10 mouse cellular contexts compared by ENCODE assay signal in the genomic region with DNA sequence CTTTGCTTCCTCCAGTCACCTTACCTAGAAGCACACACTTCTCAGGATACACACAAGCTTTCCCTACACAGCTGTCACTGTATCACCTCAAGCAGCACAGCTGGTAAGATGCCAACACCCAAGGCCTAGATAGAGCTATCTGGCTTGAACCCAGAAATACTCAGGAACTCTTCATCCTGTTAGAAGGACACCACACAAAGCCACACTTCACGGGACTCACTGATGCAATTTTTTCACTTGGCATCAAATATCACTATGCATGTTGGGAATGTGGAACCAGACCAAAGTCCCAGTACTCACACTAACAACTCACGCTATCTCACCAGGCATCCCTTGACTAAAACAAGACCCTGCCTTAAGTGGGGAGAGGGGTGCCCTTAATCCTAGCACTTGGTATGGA. TPM values are rescaled to one million over a fixed set of nuclear protein-coding genes. Genes with fewer than 3 reads are reported as not detected.
DNase-seq lines count a peak whose midpoint lies in the region; ATAC-seq and TF ChIP-seq lines count a peak whose summit lies in the region.
"Had no signal": no experiment of that assay in that cellular context is flagged by ENCODE, and none has a peak within 500 bp of the region (broad histone marks: within the 10 kb centered on the region; RNA-seq: fewer than 3 reads in every experiment).

No protein-coding gene starts in this region.

- 85% methylated on average over 2 of the region's 2 CpGs for WGBS in forebrain, embryonic 10.5 days
- WGBS in forebrain, embryonic 11.5 days: 83% methylated on average over 2 of the region's 2 CpGs
- WGBS in lung, embryonic 16.5 days: 53% methylated on average over 2 of the region's 2 CpGs
- WGBS in intestine, postnatal 0 days: 53% methylated on average over 2 of the region's 2 CpGs
- WGBS in stomach, embryonic 14.5 days: 77% methylated on average over 2 of the region's 2 CpGs

- peak overlapping the region; percentile 90; the same call in 1 of the 2 replicates for H3K4me3 ChIP-seq in forebrain, embryonic 10.5 days
- H3K4me3 ChIP-seq in forebrain, embryonic 11.5 days (ENCODE audit: low read depth, low read length): no peak overlapping the region
- H3K4me3 ChIP-seq in lung, embryonic 16.5 days (ENCODE audit: low read length): no peak overlapping the region
- H3K4me3 ChIP-seq in intestine, postnatal 0 days (ENCODE audit: low read depth, low read length): no peak overlapping the region
- H3K4me3 ChIP-seq in stomach, embryonic 14.5 days (ENCODE audit: low read depth, low read length): no peak overlapping the region

- no peaks in the 10 kb centered on the region for H3K27me3 ChIP-seq in forebrain, embryonic 10.5 days (ENCODE audit: poor library complexity, severe bottlenecking)
- no peaks in the 10 kb centered on the region for H3K27me3 ChIP-seq in forebrain, embryonic 11.5 days (ENCODE audit: control insufficient read depth, insufficient read depth, low read length)
- H3K27me3 ChIP-seq in lung, embryonic 16.5 days (ENCODE audit: control insufficient read depth, insufficient read depth, low read depth, low read length): no peaks in the 10 kb centered on the region
- H3K27me3 ChIP-seq in intestine, postnatal 0 days (replicated peaks; ENCODE audit: control insufficient read depth, insufficient read depth, low read length): no peaks in the 10 kb centered on the region
- H3K27me3 ChIP-seq in stomach, embryonic 14.5 days (ENCODE audit: control insufficient read depth, insufficient read depth, low read length): no peaks in the 10 kb centered on the region
- H3K27me3 ChIP-seq: CH12.LX had no signal

- no peak overlapping the region for H3K9ac ChIP-seq in forebrain, embryonic 11.5 days (ENCODE audit: low read length)
- no peak overlapping the region for H3K9ac ChIP-seq in lung, embryonic 16.5 days (ENCODE audit: low read length)
- H3K9ac ChIP-seq in intestine, postnatal 0 days (ENCODE audit: low read depth, low read length): no peak overlapping the region
- no peak overlapping the region for H3K9ac ChIP-seq in stomach, embryonic 14.5 days (replicated peaks; ENCODE audit: low read depth, low read length)

- peaks cover 38% of the 10 kb centered on the region for H3K4me1 ChIP-seq in forebrain, embryonic 10.5 days
- H3K4me1 ChIP-seq in forebrain, embryonic 11.5 days (replicated peaks; ENCODE audit: control insufficient read depth, insufficient read depth, low read length): peaks cover 14% of the 10 kb centered on the region
- peaks cover 24% of the 10 kb centered on the region for H3K4me1 ChIP-seq in lung, embryonic 16.5 days (replicated peaks; ENCODE audit: control insufficient read depth, insufficient read depth, low read length)
- H3K4me1 ChIP-seq in intestine, postnatal 0 days (replicated peaks; ENCODE audit: control insufficient read depth, insufficient read depth, low read length): 0 out of 2 replicates have a peak, but pooled peaks cover 7% of the 10 kb centered on the region
- H3K4me1 ChIP-seq in stomach, embryonic 14.5 days (ENCODE audit: control insufficient read depth, insufficient read depth, low read length): peaks cover 24% of the 10 kb centered on the region

- no peak for DNase-seq in forebrain, embryonic 10.5 days (ENCODE audit: extremely low spot score, low spot score)
- DNase-seq in forebrain, embryonic 11.5 days (ENCODE audit: low spot score): no peak
- DNase-seq in lung, postnatal 36 days: no peak
- DNase-seq in left cerebral cortex, postnatal 14 days (ENCODE audit: low spot score in 2 of 2): no peak
- no peak for DNase-seq in urinary bladder, postnatal 14 days (ENCODE audit: low spot score)

- no peak overlapping the region for H3K4me2 ChIP-seq in forebrain, embryonic 11.5 days (ENCODE audit: low read depth, low read length, severe bottlenecking)
- peak overlapping the region; percentile 93 for H3K4me2 ChIP-seq in lung, embryonic 16.5 days (ENCODE audit: low read depth, low read length)
- H3K4me2 ChIP-seq in intestine, postnatal 0 days (replicated peaks; ENCODE audit: low read depth): peak overlapping the region; percentile 96
- peak overlapping the region; percentile 84; the same call in 1 of the 2 replicates for H3K4me2 ChIP-seq in stomach, embryonic 14.5 days (replicated peaks; ENCODE audit: low read depth, low read length)

- no peak for ATAC-seq in forebrain, embryonic 11.5 days (replicated peaks; ENCODE audit: low FRiP score)
- no peak for ATAC-seq in lung, embryonic 16.5 days (ENCODE audit: low read depth)
- no peak for ATAC-seq in intestine, postnatal 0 days
- no peak for ATAC-seq in stomach, embryonic 14.5 days (ENCODE audit: insufficient number of reproducible peaks, insufficient read depth, low FRiP score, low read depth)

- no peak for TF ChIP-seq CTCF in intestine, postnatal 0 days (IDR thresholded peaks at IDR 0.05; ENCODE audit: low read depth)

- intact Hi-C loops in left cerebral cortex, postnatal 14 days (cut with DNase I): loop anchor here (10.0 kb wide), 1 partner anchor 405 kb away; no protein-coding TSS in a partner anchor

- peaks cover 49% of the 10 kb centered on the region for H3K36me3 ChIP-seq in forebrain, embryonic 10.5 days (replicated peaks)
- peaks cover 4% of the 10 kb centered on the region; the same call in 1 of the 2 replicates for H3K36me3 ChIP-seq in forebrain, embryonic 11.5 days (ENCODE audit: control insufficient read depth, insufficient read depth, low read length)
- peaks cover 19% of the 10 kb centered on the region for H3K36me3 ChIP-seq in lung, embryonic 16.5 days (ENCODE audit: control insufficient read depth, insufficient read depth, low read length)
- H3K36me3 ChIP-seq in intestine, postnatal 0 days (ENCODE audit: control insufficient read depth, insufficient read depth): peaks cover 29% of the 10 kb centered on the region
- peaks cover 22% of the 10 kb centered on the region for H3K36me3 ChIP-seq in stomach, embryonic 14.5 days (ENCODE audit: control insufficient read depth, insufficient read depth, low read length)

- H3K27ac ChIP-seq in forebrain, embryonic 10.5 days: no peak overlapping the region
- no peak overlapping the region for H3K27ac ChIP-seq in forebrain, embryonic 11.5 days (ENCODE audit: low read depth, low read length)
- no peak overlapping the region for H3K27ac ChIP-seq in lung, embryonic 16.5 days (ENCODE audit: low read length)
- H3K27ac ChIP-seq in intestine, postnatal 0 days (ENCODE audit: low read depth, low read length): no peak overlapping the region
- no peak overlapping the region for H3K27ac ChIP-seq in stomach, embryonic 14.5 days (ENCODE audit: low read length)

- no peaks in the 10 kb centered on the region for H3K9me3 ChIP-seq in forebrain, embryonic 10.5 days
- no peaks in the 10 kb centered on the region for H3K9me3 ChIP-seq in forebrain, embryonic 11.5 days (ENCODE audit: control insufficient read depth, low read length)
- no peaks in the 10 kb centered on the region for H3K9me3 ChIP-seq in lung, embryonic 16.5 days (ENCODE audit: control insufficient read depth, low read length)
- H3K9me3 ChIP-seq in intestine, postnatal 0 days (ENCODE audit: control insufficient read depth): no peaks in the 10 kb centered on the region
- no peaks in the 10 kb centered on the region for H3K9me3 ChIP-seq in stomach, embryonic 14.5 days (ENCODE audit: control insufficient read depth, low read depth, low read length)

RNA-seq across cellular contexts. Expression of a gene that starts 3.7 kb away (rescaled TPM):
- 269 and 281 TPM in 2 replicates for polyA plus RNA-seq in forebrain, embryonic 10.5 days (2016; fragmentation: Nextera tagmentation; extraction: Ambion mirVana)
- polyA plus RNA-seq in forebrain, embryonic 11.5 days (2014; fragmentation: Nextera tagmentation; extraction: Ambion mirVana): 301 and 329 TPM in 2 replicates
- 342 and 379 TPM in 2 replicates for polyA plus RNA-seq in lung, embryonic 16.5 days (2015; fragmentation: Nextera tagmentation; extraction: Ambion mirVana)
- 289 and 307 TPM in 2 replicates for polyA plus RNA-seq in intestine, postnatal 0 days (2015; fragmentation: Nextera tagmentation; extraction: Ambion mirVana)
- 302 and 304 TPM in 2 replicates for polyA plus RNA-seq in stomach, embryonic 14.5 days (2014; fragmentation: Nextera tagmentation; extraction: Ambion mirVana)
- 100 to 1,000 TPM; 389 to 405 TPM for total RNA-seq in left cerebral cortex, postnatal 14 days (2021)

RNA-seq across cellular contexts. Expression of a gene that starts 7.9 kb away (rescaled TPM):
- 0.14 TPM in 1 of 2 replicates, not detected in the other for polyA plus RNA-seq in forebrain, embryonic 10.5 days (2016; fragmentation: Nextera tagmentation; extraction: Ambion mirVana)
- not detected in 2 replicates for polyA plus RNA-seq in forebrain, embryonic 11.5 days (2014; fragmentation: Nextera tagmentation; extraction: Ambion mirVana)
- polyA plus RNA-seq in lung, embryonic 16.5 days (2015; fragmentation: Nextera tagmentation; extraction: Ambion mirVana): 0.08 TPM in 1 of 2 replicates, not detected in the other
- polyA plus RNA-seq in intestine, postnatal 0 days (2015; fragmentation: Nextera tagmentation; extraction: Ambion mirVana): not detected in 2 replicates
- polyA plus RNA-seq in stomach, embryonic 14.5 days (2014; fragmentation: Nextera tagmentation; extraction: Ambion mirVana): not detected in 2 replicates
- not detected for total RNA-seq in left cerebral cortex, postnatal 14 days (2021)
- total RNA-seq: CH12.LX had no signal

RNA-seq across cellular contexts. Expression of a gene that starts 8.5 kb away (rescaled TPM):
- 10.6 and 11.2 TPM in 2 replicates for polyA plus RNA-seq in forebrain, embryonic 10.5 days (2016; fragmentation: Nextera tagmentation; extraction: Ambion mirVana)
- polyA plus RNA-seq in forebrain, embryonic 11.5 days (2014; fragmentation: Nextera tagmentation; extraction: Ambion mirVana): 9.3 and 10.4 TPM in 2 replicates
- 11.3 and 12.3 TPM in 2 replicates for polyA plus RNA-seq in lung, embryonic 16.5 days (2015; fragmentation: Nextera tagmentation; extraction: Ambion mirVana)
- 5.3 and 6.8 TPM in 2 replicates for polyA plus RNA-seq in intestine, postnatal 0 days (2015; fragmentation: Nextera tagmentation; extraction: Ambion mirVana)
- polyA plus RNA-seq in stomach, embryonic 14.5 days (2014; fragmentation: Nextera tagmentation; extraction: Ambion mirVana): 8.7 and 10.2 TPM in 2 replicates
- total RNA-seq in left cerebral cortex, postnatal 14 days (2021): 10 to 100 TPM; 13.3 to 16.1 TPM

RNA-seq across cellular contexts. Expression of a gene that starts 21.9 kb away (rescaled TPM):
- 22.0 and 22.8 TPM in 2 replicates for polyA plus RNA-seq in forebrain, embryonic 10.5 days (2016; fragmentation: Nextera tagmentation; extraction: Ambion mirVana)
- polyA plus RNA-seq in forebrain, embryonic 11.5 days (2014; fragmentation: Nextera tagmentation; extraction: Ambion mirVana): 23.9 and 26.0 TPM in 2 replicates
- polyA plus RNA-seq in lung, embryonic 16.5 days (2015; fragmentation: Nextera tagmentation; extraction: Ambion mirVana): 18.0 and 18.9 TPM in 2 replicates
- 19.2 and 19.3 TPM in 2 replicates for polyA plus RNA-seq in intestine, postnatal 0 days (2015; fragmentation: Nextera tagmentation; extraction: Ambion mirVana)
- 23.3 and 26.3 TPM in 2 replicates for polyA plus RNA-seq in stomach, embryonic 14.5 days (2014; fragmentation: Nextera tagmentation; extraction: Ambion mirVana)
- total RNA-seq in left cerebral cortex, postnatal 14 days (2021): 10 to 100 TPM; 15.5 to 17.3 TPM

RNA-seq across cellular contexts. Expression of a gene that starts 29.5 kb away (rescaled TPM):
- polyA plus RNA-seq in forebrain, embryonic 10.5 days (2016; fragmentation: Nextera tagmentation; extraction: Ambion mirVana): 0.12 TPM in 1 of 2 replicates, not detected in the other
- not detected in 2 replicates for polyA plus RNA-seq in forebrain, embryonic 11.5 days (2014; fragmentation: Nextera tagmentation; extraction: Ambion mirVana)
- polyA plus RNA-seq in lung, embryonic 16.5 days (2015; fragmentation: Nextera tagmentation; extraction: Ambion mirVana): not detected in 2 replicates
- polyA plus RNA-seq in intestine, postnatal 0 days (2015; fragmentation: Nextera tagmentation; extraction: Ambion mirVana): 0.37 and 1.3 TPM in 2 replicates
- polyA plus RNA-seq in stomach, embryonic 14.5 days (2014; fragmentation: Nextera tagmentation; extraction: Ambion mirVana): 0.53 TPM in 1 of 2 replicates, not detected in the other
- not detected for total RNA-seq in left cerebral cortex, postnatal 14 days (2021)
- total RNA-seq: CH12.LX had no signal
- polyA plus RNA-seq: thymus, postnatal 0 days had no signal
